Mouse (Mus musculus): ENCODE measurements around the gene Prdm10. TPM values are rescaled to one million over a fixed set of nuclear protein-coding genes. Genes with fewer than 3 reads are reported as not detected.
A peak's percentile ranks its signal among the peaks of the same experiment; 100 is the strongest.

Prdm10 gene
- polyA plus RNA-seq, 1 experiment from 2014 or later, result 6.4 TPM

GRCm38 (mm10) chr9:31278651-31279050 lies 1.7 kb upstream of the Prdm10 start:
- no peak for ATAC-seq (replicated peaks; ENCODE audit: low FRiP score, low TSS enrichment, low read depth)
- 70% methylated on average over 7 of the region's 7 CpGs for WGBS

GRCm38 (mm10) chr9:31279306-31279705 lies 1.0 kb upstream of the Prdm10 start:
- WGBS, result 54% methylated on average over 2 of the region's 2 CpGs
- Histone ChIP-seq H3K9ac (ENCODE audit: low read length) (peak overlapping the region; percentile 96), H3K9me3 (ENCODE audit: control insufficient read depth, low read length) (no peaks in the 10 kb centered on the region), H3K27me3 (replicated peaks; ENCODE audit: control insufficient read depth, insufficient read depth, low read length) (no peaks in the 10 kb centered on the region), H3K4me2 (ENCODE audit: low read length) (peak overlapping the region; percentile 85), H3K4me1 (replicated peaks; ENCODE audit: control insufficient read depth, insufficient read depth, low read length) (peaks cover 11% of the 10 kb centered on the region), H3K4me3 (ENCODE audit: low read depth, low read length) (peak overlapping the region; percentile 79), H3K27ac (ENCODE audit: low read depth) (peak overlapping the region; percentile 100), H3K36me3 (ENCODE audit: control insufficient read depth, insufficient read depth, low read length) (no peaks in the 10 kb centered on the region)
- DNase-seq (ENCODE audit: low spot score), result no peak
- ATAC-seq (replicated peaks; ENCODE audit: low FRiP score, low TSS enrichment, low read depth), result no peak

More at GRCm38 (mm10) chr9:31278651-31279050, 1.7 kb upstream of the Prdm10 start:
- Histone ChIP-seq H3K27me3 (replicated peaks; ENCODE audit: control insufficient read depth, insufficient read depth, low read length) (no peaks in the 10 kb centered on the region), H3K9me3 (ENCODE audit: control insufficient read depth, low read length) (no peaks in the 10 kb centered on the region), H3K4me2 (ENCODE audit: low read length) (no peak overlapping the region), H3K9ac (ENCODE audit: low read length) (no peak overlapping the region), H3K4me3 (ENCODE audit: low read depth, low read length) (no peak overlapping the region), H3K4me1 (replicated peaks; ENCODE audit: control insufficient read depth, insufficient read depth, low read length) (peaks cover 13% of the 10 kb centered on the region), H3K27ac (ENCODE audit: low read depth) (peak overlapping the region; percentile 100; the same call in 1 of the 2 replicates), H3K36me3 (ENCODE audit: control insufficient read depth, insufficient read depth, low read length) (no peaks in the 10 kb centered on the region)
- DNase-seq (ENCODE audit: low spot score), result no peak

- Histone ChIP-seq H3K4me1 (replicated peaks; ENCODE audit: control insufficient read depth, insufficient read depth, low read length) (peaks cover 11% of the 10 kb centered on the region), H3K27ac (ENCODE audit: low read depth) (peak overlapping the region; percentile 100), H3K27me3 (replicated peaks; ENCODE audit: control insufficient read depth, insufficient read depth, low read length) (no peaks in the 10 kb centered on the region), H3K4me2 (ENCODE audit: low read length) (peak overlapping the region; percentile 85), H3K9ac (ENCODE audit: low read length) (peak overlapping the region; percentile 96), H3K9me3 (ENCODE audit: control insufficient read depth, low read length) (no peaks in the 10 kb centered on the region), H3K36me3 (ENCODE audit: control insufficient read depth, insufficient read depth, low read length) (no peaks in the 10 kb centered on the region), H3K4me3 (ENCODE audit: low read depth, low read length) (peak overlapping the region; percentile 79)
- ATAC-seq (replicated peaks; ENCODE audit: low FRiP score, low TSS enrichment, low read depth) (peak; percentile 83), DNase-seq (ENCODE audit: low spot score) (peak; percentile 92)
- under 1% methylated on average over 25 of the region's 25 CpGs for WGBS
Observed at GRCm38 (mm10) chr9:31279885-31280365, 413 bp upstream of the Prdm10 start.

- WGBS, result under 1% methylated on average over 60 of the region's 63 CpGs
- DNase-seq (ENCODE audit: low spot score), result peak; percentile 87
- Histone ChIP-seq H3K9me3 (ENCODE audit: control insufficient read depth, low read length) (no peaks in the 10 kb centered on the region), H3K9ac (ENCODE audit: low read length) (peak overlapping the region; percentile 96), H3K27ac (ENCODE audit: low read depth) (peak overlapping the region; percentile 100), H3K4me3 (ENCODE audit: low read depth, low read length) (peak overlapping the region; percentile 79), H3K36me3 (ENCODE audit: control insufficient read depth, insufficient read depth, low read length) (no peaks in the 10 kb centered on the region), H3K4me2 (ENCODE audit: low read length) (peak overlapping the region; percentile 85), H3K4me1 (replicated peaks; ENCODE audit: control insufficient read depth, insufficient read depth, low read length) (peaks cover 11% of the 10 kb centered on the region), H3K27me3 (replicated peaks; ENCODE audit: control insufficient read depth, insufficient read depth, low read length) (no peaks in the 10 kb centered on the region)
- ATAC-seq (replicated peaks; ENCODE audit: low FRiP score, low TSS enrichment, low read depth), result peak; percentile 79
Observed at GRCm38 (mm10) chr9:31281011-31281662, 799 bp downstream of the Prdm10 start.

- whole genome bisulfite sequencing, result 5% methylated on average over 11 of the region's 11 CpGs
- Histone ChIP-seq H3K9me3 (ENCODE audit: control insufficient read depth, low read length) (no peaks in the 10 kb centered on the region), H3K4me3 (ENCODE audit: low read depth, low read length) (peak overlapping the region; percentile 79), H3K36me3 (ENCODE audit: control insufficient read depth, insufficient read depth, low read length) (no peaks in the 10 kb centered on the region), H3K27ac (ENCODE audit: low read depth) (peak overlapping the region; percentile 100), H3K4me1 (replicated peaks; ENCODE audit: control insufficient read depth, insufficient read depth, low read length) (peaks cover 11% of the 10 kb centered on the region), H3K27me3 (replicated peaks; ENCODE audit: control insufficient read depth, insufficient read depth, low read length) (no peaks in the 10 kb centered on the region), H3K4me2 (ENCODE audit: low read length) (peak overlapping the region; percentile 85), H3K9ac (ENCODE audit: low read length) (peak overlapping the region; percentile 96)
- ATAC-seq (replicated peaks; ENCODE audit: low FRiP score, low TSS enrichment, low read depth) (no peak), DNase-seq (ENCODE audit: low spot score) (peak; percentile 69)
Observed at GRCm38 (mm10) chr9:31281663-31282015, 1.3 kb downstream of the Prdm10 start.

GRCm38 (mm10) chr9:31282536-31282935 lies 2.2 kb downstream of the Prdm10 start:
- Histone ChIP-seq H3K27me3 (replicated peaks; ENCODE audit: control insufficient read depth, insufficient read depth, low read length) (no peaks in the 10 kb centered on the region), H3K4me2 (ENCODE audit: low read length) (peak overlapping the region; percentile 85; the same call in 1 of the 2 replicates), H3K9ac (ENCODE audit: low read length) (no peak overlapping the region), H3K27ac (ENCODE audit: low read depth) (no peak overlapping the region), H3K4me3 (ENCODE audit: low read depth, low read length) (no peak overlapping the region), H3K36me3 (ENCODE audit: control insufficient read depth, insufficient read depth, low read length) (no peaks in the 10 kb centered on the region), H3K9me3 (ENCODE audit: control insufficient read depth, low read length) (no peaks in the 10 kb centered on the region), H3K4me1 (replicated peaks; ENCODE audit: control insufficient read depth, insufficient read depth, low read length) (peaks cover 11% of the 10 kb centered on the region)
- ATAC-seq (replicated peaks; ENCODE audit: low FRiP score, low TSS enrichment, low read depth) (no peak), DNase-seq (ENCODE audit: low spot score) (no peak)
- WGBS, result 42% methylated on average over 4 of the region's 4 CpGs

GRCm38 (mm10) chr9:31283044-31283443 lies 2.7 kb downstream of the Prdm10 start:
- DNase-seq (ENCODE audit: low spot score) (no peak), ATAC-seq (replicated peaks; ENCODE audit: low FRiP score, low TSS enrichment, low read depth) (no peak)
- Histone ChIP-seq H3K36me3 (ENCODE audit: control insufficient read depth, insufficient read depth, low read length) (no peaks in the 10 kb centered on the region), H3K4me3 (ENCODE audit: low read depth, low read length) (no peak overlapping the region), H3K4me1 (replicated peaks; ENCODE audit: control insufficient read depth, insufficient read depth, low read length) (peaks cover 11% of the 10 kb centered on the region), H3K9me3 (ENCODE audit: control insufficient read depth, low read length) (no peaks in the 10 kb centered on the region), H3K27me3 (replicated peaks; ENCODE audit: control insufficient read depth, insufficient read depth, low read length) (no peaks in the 10 kb centered on the region), H3K4me2 (ENCODE audit: low read length) (no peak overlapping the region), H3K27ac (ENCODE audit: low read depth) (no peak overlapping the region), H3K9ac (ENCODE audit: low read length) (no peak overlapping the region)
- WGBS, result 91% methylated on average over 4 of the region's 4 CpGs

- H3K27ac ChIP-seq (ENCODE audit: low read depth), result no peak overlapping the region
- H3K9ac ChIP-seq (ENCODE audit: low read length), result no peak overlapping the region
- H3K9me3 ChIP-seq (ENCODE audit: control insufficient read depth, low read length), result no peaks in the 10 kb centered on the region
- WGBS, result 78% methylated on average over 3 of the region's 3 CpGs
- no peak overlapping the region for H3K4me2 ChIP-seq (ENCODE audit: low read length)
- no peaks in the 10 kb centered on the region for H3K36me3 ChIP-seq (ENCODE audit: control insufficient read depth, insufficient read depth, low read length)
- DNase-seq (ENCODE audit: low spot score) (no peak), ATAC-seq (replicated peaks; ENCODE audit: low FRiP score, low TSS enrichment, low read depth) (no peak)
- no peaks in the 10 kb centered on the region for H3K27me3 ChIP-seq (replicated peaks; ENCODE audit: control insufficient read depth, insufficient read depth, low read length)
- no peak overlapping the region for H3K4me3 ChIP-seq (ENCODE audit: low read depth, low read length)
- H3K4me1 ChIP-seq (replicated peaks; ENCODE audit: control insufficient read depth, insufficient read depth, low read length), result peaks cover 8% of the 10 kb centered on the region
Observed at GRCm38 (mm10) chr9:31283911-31284310, 3.6 kb downstream of the Prdm10 start.
